Mouse (Mus musculus) T-cell, adult 66 days (primary cell): ENCODE results near the gene N4bp2l1. TPM values are rescaled to one million over a fixed set of nuclear protein-coding genes. Genes with fewer than 3 reads are reported as not detected.

Experiments
- total RNA-seq, 2 experiments: library from RNA; stranded (reverse); gene quantifications; 3 replicates in 1 of 2; 4 replicates in 1 of 2; pipeline ENCODE4 v1.2.4; 2023

Gene N4bp2l1
- total RNA-seq = 10 to 100 TPM; 72.4 to 81.5 TPM

DNA sequence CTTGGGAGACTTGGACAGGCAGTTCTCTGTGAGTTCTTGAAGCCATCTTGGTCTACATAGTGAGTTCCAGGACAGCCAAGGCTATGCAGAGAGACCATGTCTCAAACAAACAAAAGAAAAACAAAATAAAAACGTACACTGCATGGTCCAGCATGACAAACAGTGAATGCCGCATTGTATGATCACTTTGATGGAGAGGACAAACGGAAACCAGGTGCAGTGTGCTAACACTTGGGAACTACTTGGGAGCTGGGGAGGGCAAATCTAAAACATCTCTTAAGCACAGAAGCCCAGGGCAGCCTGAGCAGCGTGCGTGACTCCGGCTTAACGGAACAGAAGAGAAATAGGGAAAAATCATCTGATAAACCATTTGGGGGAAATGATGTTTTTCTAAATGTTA, at the start of gene N4bp2l1:
N4bp2l1 (minus strand) TSS at position 101 of the 400 bp plus-strand sequence.

GRCm38 (mm10) chr5:150521937-150522866, 74.8 kb downstream of the N4bp2l1 start, which contains the start of gene Brca2:
Gene Brca2 (plus strand): TSS chr5:150522630.

Other genes starting within 250 kb of the N4bp2l1 start
- not detected for gene Zar1l, start 79.0 kb downstream of the N4bp2l1 start, total RNA-seq
- 10 to 100 TPM; 12.3 to 14.1 TPM for gene Brca2, start 74.6 kb downstream of the N4bp2l1 start, total RNA-seq
- 100 to 1,000 TPM; 155 to 161 TPM for gene N4bp2l2, start 69.0 kb upstream of the N4bp2l1 start, total RNA-seq
- 10 to 100 TPM; 55.5 to 57.5 TPM for gene Pds5b, start 76.6 kb upstream of the N4bp2l1 start, total RNA-seq